Mouse (Mus musculus) liver, embryonic 13.5 days (tissue): ENCODE results near the gene Stag1. TPM values are rescaled to one million over a fixed set of nuclear protein-coding genes. Genes with fewer than 3 reads are reported as not detected.

Source experiments
- ATAC-seq: fragments of 200-750 bp; cut with Nextera tagmentation; 2 replicates; pipeline ENCODE4 v1.8.0; 2017; ENCODE audit warnings: low read depth, mild to moderate bottlenecking, moderate number of reproducible peaks, moderate library complexity
- DNase-seq: peaks from one replicate; pipeline ENCODE4 v3.0.0; 2022
- H3K27ac ChIP-seq: fragments of 300-500 bp; sonication (generic); 2 replicates; pipeline ENCODE4 v1.5.1; 2015; ENCODE audit warnings: moderate library complexity, mild to moderate bottlenecking, inconsistent platforms
- H3K27me3 ChIP-seq: fragments of 300-500 bp; sonication (generic); 2 replicates; pipeline ENCODE4 v1.6.1; 2015; ENCODE audit warnings: mild to moderate bottlenecking, inconsistent platforms
- H3K36me3 ChIP-seq: fragments of 300-500 bp; sonication (generic); 2 replicates; pipeline ENCODE4 v1.6.1; 2015; ENCODE audit warnings: mild to moderate bottlenecking, inconsistent platforms
- H3K4me1 ChIP-seq: fragments of 300-500 bp; sonication (generic); replicated peaks from 2 replicates; pipeline ENCODE4 v1.6.1; 2015; ENCODE audit warnings: inconsistent platforms
- H3K4me2 ChIP-seq: fragments of 300-500 bp; sonication (generic); 2 replicates; pipeline ENCODE4 v1.6.1; 2015; ENCODE audit warnings: inconsistent platforms, mild to moderate bottlenecking, moderate library complexity
- H3K4me3 ChIP-seq: fragments of 300-500 bp; sonication (generic); replicated peaks from 2 replicates; pipeline ENCODE4 v1.5.1; 2015; ENCODE audit warnings: mild to moderate bottlenecking, inconsistent platforms
- H3K9ac ChIP-seq: fragments of 300-500 bp; sonication (generic); 2 replicates; pipeline ENCODE4 v1.6.1; 2015; ENCODE audit warnings: mild to moderate bottlenecking, inconsistent platforms
- H3K9me3 ChIP-seq: fragments of 300-500 bp; sonication (generic); replicated peaks from 2 replicates; pipeline ENCODE4 v1.6.1; 2016; ENCODE audit warnings: inconsistent platforms
- WGBS: fragments of 180-500 bp; shearing (Covaris S2); methylation state at CpG from one replicate; pipeline ENCODE4 v1.1.7; 2015; ENCODE audit not compliant: insufficient replicate concordance; 5-methylcytosine and 5-hydroxymethylcytosine counted together
- polyA plus RNA-seq: library from polyadenylated mRNA; unstranded; fragments of >200 nt; fragmentation: Nextera tagmentation; extraction: Ambion mirVana; gene quantifications from 2 replicates; pipeline ENCODE4 v1.2.1, GENCODE M21; 2015

Gene Stag1
- polyA plus RNA-seq, 1 experiment from 2014 or later = 20.0 TPM

- DNase-seq = no peak
- no peak overlapping the region for H3K9ac ChIP-seq
- H3K4me1 ChIP-seq = no peaks in the 10 kb centered on the region
- no peak overlapping the region for H3K4me2 ChIP-seq
- H3K36me3 ChIP-seq = no peaks in the 10 kb centered on the region
- no peak overlapping the region for H3K27ac ChIP-seq
- 73% methylated on average over 3 of the region's 3 CpGs for WGBS
- no peaks in the 10 kb centered on the region for H3K27me3 ChIP-seq
- H3K9me3 ChIP-seq = no peaks in the 10 kb centered on the region
- no peak for ATAC-seq
- H3K4me3 ChIP-seq = no peak overlapping the region
These were observed 16.0 kb downstream of the Stag1 start for GRCm38 (mm10) chr9:100613501-100614071.

GRCm38 (mm10) chr9:100616947-100617346, 19.3 kb downstream of the Stag1 start:
- no peaks in the 10 kb centered on the region for H3K4me1 ChIP-seq
- H3K4me2 ChIP-seq = no peak overlapping the region
- H3K9ac ChIP-seq = no peak overlapping the region
- H3K27me3 ChIP-seq = no peaks in the 10 kb centered on the region
- DNase-seq = no peak
- H3K27ac ChIP-seq = no peak overlapping the region
- 70% methylated on average over 11 of the region's 11 CpGs for WGBS
- ATAC-seq = no peak
- no peaks in the 10 kb centered on the region for H3K36me3 ChIP-seq
- no peak overlapping the region for H3K4me3 ChIP-seq
- no peaks in the 10 kb centered on the region for H3K9me3 ChIP-seq

GRCm38 (mm10) chr9:100626258-100626657, 28.7 kb downstream of the Stag1 start:
- no peak overlapping the region for H3K9ac ChIP-seq
- ATAC-seq (no peak), DNase-seq (no peak)
- H3K36me3 ChIP-seq = no peaks in the 10 kb centered on the region
- no peaks in the 10 kb centered on the region for H3K27me3 ChIP-seq
- no peaks in the 10 kb centered on the region for H3K4me1 ChIP-seq
- no peak overlapping the region for H3K4me3 ChIP-seq
- no peaks in the 10 kb centered on the region for H3K9me3 ChIP-seq
- 53% methylated on average over 2 of the region's 2 CpGs for WGBS
- no peak overlapping the region for H3K4me2 ChIP-seq
- no peak overlapping the region for H3K27ac ChIP-seq

- Histone ChIP-seq H3K36me3 (no peaks in the 10 kb centered on the region), H3K4me2 (no peak overlapping the region), H3K27me3 (no peaks in the 10 kb centered on the region), H3K9me3 (no peaks in the 10 kb centered on the region), H3K4me3 (no peak overlapping the region), H3K9ac (no peak overlapping the region), H3K4me1 (peaks cover 22% of the 10 kb centered on the region), H3K27ac (no peak overlapping the region)
- ATAC-seq (no peak), DNase-seq (no peak)
- WGBS = 88% methylated on average over 2 of the region's 2 CpGs
These were observed 43.2 kb downstream of the Stag1 start for GRCm38 (mm10) chr9:100640754-100641153.

- Histone ChIP-seq H3K4me3 (peak overlapping the region; percentile 93), H3K27me3 (no peaks in the 10 kb centered on the region), H3K4me1 (peaks cover 27% of the 10 kb centered on the region), H3K36me3 (no peaks in the 10 kb centered on the region), H3K9ac (peak overlapping the region; percentile 84), H3K9me3 (no peaks in the 10 kb centered on the region), H3K27ac (peak overlapping the region; percentile 98; the same call in 1 of the 2 replicates), H3K4me2 (peak overlapping the region; percentile 85)
- DNase-seq (no peak), ATAC-seq (no peak)
- 79% methylated on average over 6 of the region's 6 CpGs for WGBS
These were observed 43.9 kb downstream of the Stag1 start for GRCm38 (mm10) chr9:100641391-100642085.

- H3K27ac ChIP-seq = peak overlapping the region; percentile 98
- under 1% methylated on average over 16 of the region's 16 CpGs for WGBS
- peak overlapping the region; percentile 93 for H3K4me3 ChIP-seq
- ATAC-seq (no peak), DNase-seq (no peak)
- peak overlapping the region; percentile 85 for H3K4me2 ChIP-seq
- H3K9ac ChIP-seq = peak overlapping the region; percentile 84
- H3K4me1 ChIP-seq = peaks cover 35% of the 10 kb centered on the region
- no peaks in the 10 kb centered on the region for H3K36me3 ChIP-seq
- no peaks in the 10 kb centered on the region for H3K9me3 ChIP-seq
- H3K27me3 ChIP-seq = no peaks in the 10 kb centered on the region
These were observed 44.7 kb downstream of the Stag1 start for GRCm38 (mm10) chr9:100642186-100642839.

- Histone ChIP-seq H3K9ac (peak overlapping the region; percentile 98), H3K4me3 (peak overlapping the region; percentile 93), H3K4me1 (peaks cover 40% of the 10 kb centered on the region), H3K27me3 (no peaks in the 10 kb centered on the region), H3K27ac (peak overlapping the region; percentile 98), H3K36me3 (no peaks in the 10 kb centered on the region), H3K9me3 (no peaks in the 10 kb centered on the region), H3K4me2 (peak overlapping the region; percentile 85)
- peak; percentile 95 for ATAC-seq
- WGBS = under 1% methylated on average over 93 of the region's 97 CpGs
- DNase-seq = peak; percentile 98
These were observed 45.5 kb downstream of the Stag1 start for GRCm38 (mm10) chr9:100642840-100643697.

GRCm38 (mm10) chr9:100644071-100644771, 46.6 kb downstream of the Stag1 start:
- peaks cover 3% of the 10 kb centered on the region; the same call in 1 of the 2 replicates for H3K36me3 ChIP-seq
- WGBS = under 1% methylated on average over 44 of the region's 64 CpGs
- peak; percentile 47 for ATAC-seq

GRCm38 (mm10) chr9:100645026-100645940, 47.7 kb downstream of the Stag1 start:
- Histone ChIP-seq H3K27me3 (no peaks in the 10 kb centered on the region), H3K9ac (peak overlapping the region; percentile 98), H3K36me3 (peaks cover 3% of the 10 kb centered on the region; the same call in 1 of the 2 replicates), H3K9me3 (no peaks in the 10 kb centered on the region), H3K4me3 (peak overlapping the region; percentile 93), H3K4me1 (peaks cover 46% of the 10 kb centered on the region), H3K4me2 (peak overlapping the region; percentile 85), H3K27ac (no peak overlapping the region)
- 31% methylated on average over 8 of the region's 8 CpGs for WGBS
- no peak for ATAC-seq
- no peak for DNase-seq

More at GRCm38 (mm10) chr9:100644071-100644771, 46.6 kb downstream of the Stag1 start:
- peaks cover 46% of the 10 kb centered on the region for H3K4me1 ChIP-seq
- DNase-seq = peak; percentile 57
- peak overlapping the region; percentile 85 for H3K4me2 ChIP-seq
- no peaks in the 10 kb centered on the region for H3K9me3 ChIP-seq
- H3K27ac ChIP-seq = peak overlapping the region; percentile 98
- peak overlapping the region; percentile 93 for H3K4me3 ChIP-seq
- H3K27me3 ChIP-seq = no peaks in the 10 kb centered on the region
- peak overlapping the region; percentile 98 for H3K9ac ChIP-seq

- no peak overlapping the region for H3K4me3 ChIP-seq
- H3K36me3 ChIP-seq = peaks cover 3% of the 10 kb centered on the region; the same call in 1 of the 2 replicates
- no peak for DNase-seq
- 52% methylated on average over 2 of the region's 2 CpGs for WGBS
- no peak overlapping the region for H3K27ac ChIP-seq
- no peaks in the 10 kb centered on the region for H3K27me3 ChIP-seq
- H3K4me2 ChIP-seq = no peak overlapping the region
- ATAC-seq = no peak
- H3K9me3 ChIP-seq = no peaks in the 10 kb centered on the region
- peaks cover 42% of the 10 kb centered on the region for H3K4me1 ChIP-seq
- no peak overlapping the region for H3K9ac ChIP-seq
These were observed 48.7 kb downstream of the Stag1 start for GRCm38 (mm10) chr9:100646276-100646675.
